Mouse (Mus musculus) brain, embryonic 14.5 days (tissue): ENCODE results near the gene Olfr56.
"Not testable (repeated sequence)": the region's sequence is repeated elsewhere in the genome, so short reads cannot be mapped to it uniquely, and the experiment has no call there.

Experiments used
- CTCF ChIP-seq: fragments of 200-500 bp; IDR thresholded peaks from 2 replicates; pipeline ENCODE4 v1.5.1; 2012; ENCODE audit warnings: inconsistent platforms, mild to moderate bottlenecking, moderate library complexity, borderline replicate concordance; ENCODE audit not compliant: insufficient read depth, insufficient read length; ENCODE audit errors: extremely low read depth
- POLR2A ChIP-seq: fragments of 200-500 bp; IDR thresholded peaks from 2 replicates; pipeline ENCODE4 v1.6.1; 2012; ENCODE audit warnings: mild to moderate bottlenecking, inconsistent platforms, borderline replicate concordance; ENCODE audit not compliant: poor library complexity, insufficient read depth, insufficient read length, severe bottlenecking; ENCODE audit errors: extremely low read depth

DNA sequence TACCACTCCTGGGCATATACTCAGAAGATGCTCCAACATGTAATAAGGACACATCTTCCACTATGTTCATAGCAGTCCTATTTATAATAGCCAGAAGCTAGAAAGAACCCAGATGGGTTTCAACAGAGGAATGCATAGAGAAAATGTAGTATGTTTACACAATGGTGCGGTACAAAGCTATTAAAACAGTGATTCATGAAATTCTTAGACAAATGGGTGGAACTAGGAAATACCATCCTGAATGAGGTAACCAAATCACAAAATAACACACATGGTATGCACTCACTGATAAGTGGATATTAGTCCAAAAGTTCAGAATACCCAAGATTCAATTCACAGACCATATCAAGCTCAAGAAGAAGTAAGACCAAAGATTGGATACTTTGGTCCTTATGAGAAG is 4.0 kb upstream of the Olfr56 start:
- not testable (repeated sequence) for TF ChIP-seq CTCF, POLR2A
